Mouse (Mus musculus) kidney, adult 2 months (tissue): ENCODE data around the gene Cnot2. TPM values are rescaled to one million over a fixed set of nuclear protein-coding genes. Genes with fewer than 3 reads are reported as not detected.

Experiments used
- DNase-seq: peaks from one replicate; pipeline ENCODE4 v3.0.0; 2021
- H3K27ac ChIP-seq: fragments of 200-500 bp; 2 replicates; pipeline ENCODE4 v1.5.1; 2012; ENCODE audit warnings: low read depth, low read length, control low read depth, inconsistent platforms; ENCODE audit not compliant: insufficient read depth
- H3K27me3 ChIP-seq: fragments of 200-500 bp; replicated peaks from 2 replicates; pipeline ENCODE4 v1.6.1; 2012; ENCODE audit warnings: mild to moderate bottlenecking, moderate library complexity, low read length, inconsistent platforms; ENCODE audit not compliant: control insufficient read depth, insufficient read depth
- H3K36me3 ChIP-seq: fragments of 200-500 bp; 2 replicates; pipeline ENCODE4 v1.6.1; 2012; ENCODE audit warnings: mild to moderate bottlenecking, moderate library complexity, low read length, inconsistent platforms; ENCODE audit not compliant: control insufficient read depth, insufficient read depth
- H3K4me1 ChIP-seq: fragments of 200-500 bp; 2 replicates; pipeline ENCODE4 v1.6.1; 2011; ENCODE audit warnings: low read length; ENCODE audit not compliant: control insufficient read depth, insufficient read depth
- H3K4me3 ChIP-seq: fragments of 200-500 bp; 2 replicates; pipeline ENCODE4 v1.5.1; 2011; ENCODE audit warnings: mild to moderate bottlenecking, low read depth, low read length, control low read depth; ENCODE audit not compliant: insufficient read depth
- CTCF ChIP-seq: fragments of 200-500 bp; conservative IDR thresholded peaks from 2 replicates; pipeline ENCODE4 v1.5.1; 2011; ENCODE audit warnings: low read depth, mild to moderate bottlenecking, control low read depth, low read length, moderate library complexity, mixed read lengths; ENCODE audit not compliant: insufficient read depth, insufficient read length
- POLR2A ChIP-seq: fragments of 200-500 bp; IDR thresholded peaks from one replicate; pipeline ENCODE4 v1.6.1; 2011; ENCODE audit warnings: low read depth, low read length, control low read depth
- WGBS: fragments of 180-500 bp; shearing (Covaris S2); methylation state at CpG from one replicate; pipeline ENCODE4 v1.1.7; 2018; 5-methylcytosine and 5-hydroxymethylcytosine counted together
- polyA plus RNA-seq: library from polyadenylated mRNA; depleted of rRNA; stranded (reverse); fragments of >200 nt; gene quantifications from 2 replicates; pipeline ENCODE4 v1.2.3, GENCODE M21; 2012

Gene Cnot2
- polyA plus RNA-seq, 1 experiment, result 32.5 TPM

DNA sequence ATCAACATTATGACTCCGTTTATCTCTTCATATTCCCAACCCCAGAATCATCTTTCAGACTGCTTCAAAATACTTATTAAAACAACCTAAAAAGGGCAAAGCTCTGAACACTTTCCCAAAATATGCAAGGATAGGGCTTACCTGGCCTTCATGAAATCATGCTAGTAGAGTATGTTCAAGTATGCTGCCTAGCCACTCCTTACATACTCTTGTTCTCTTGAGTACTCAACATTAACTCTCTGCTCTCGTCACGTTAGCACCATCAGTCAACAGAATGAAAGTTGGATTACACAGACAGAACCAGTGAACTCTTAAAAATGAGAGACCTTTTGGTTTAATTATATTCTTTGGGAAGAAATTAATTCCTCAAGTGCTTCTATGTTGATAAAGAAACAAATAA, 43.8 kb downstream of the Cnot2 start:
- WGBS, result 89% methylated on average over 3 of the region's 3 CpGs
- Histone ChIP-seq H3K27ac (no peak overlapping the region), H3K27me3 (no peaks in the 10 kb centered on the region; the same call in 1 of the 2 replicates), H3K36me3 (no peaks in the 10 kb centered on the region), H3K4me1 (peaks cover 2% of the 10 kb centered on the region; the same call in 1 of the 2 replicates), H3K4me3 (no peak overlapping the region)
- no peak for DNase-seq
- TF ChIP-seq CTCF (no peak), POLR2A (no peak)

DNA sequence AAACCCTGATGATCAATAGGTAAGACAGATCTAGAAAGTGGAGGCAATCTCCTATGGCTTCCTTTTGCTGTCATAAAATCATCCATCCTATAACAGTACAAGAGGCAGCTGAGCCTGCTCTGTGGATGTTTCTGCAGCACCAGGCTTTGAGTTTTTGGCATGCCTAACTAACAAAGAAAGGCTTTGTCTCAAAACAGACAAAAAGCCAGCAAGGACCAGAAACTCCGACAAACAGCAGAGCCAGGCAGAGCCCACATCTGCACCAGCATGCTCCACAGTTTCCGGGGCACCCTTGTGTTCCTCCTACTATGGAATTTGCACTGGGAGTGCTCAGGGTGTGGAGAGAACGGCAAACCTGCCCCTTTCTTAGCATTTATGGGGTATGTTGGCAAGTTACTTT, 47.0 kb downstream of the Cnot2 start:
- H3K4me3 ChIP-seq, result no peak overlapping the region
- no peak overlapping the region for H3K27ac ChIP-seq
- H3K36me3 ChIP-seq, result no peaks in the 10 kb centered on the region
- TF ChIP-seq CTCF (no peak), POLR2A (no peak)
- no peaks in the 10 kb centered on the region for H3K27me3 ChIP-seq
- DNase-seq, result no peak
- WGBS, result 45% methylated on average over 3 of the region's 3 CpGs
- peaks cover 5% of the 10 kb centered on the region; the same call in 1 of the 2 replicates for H3K4me1 ChIP-seq

DNA sequence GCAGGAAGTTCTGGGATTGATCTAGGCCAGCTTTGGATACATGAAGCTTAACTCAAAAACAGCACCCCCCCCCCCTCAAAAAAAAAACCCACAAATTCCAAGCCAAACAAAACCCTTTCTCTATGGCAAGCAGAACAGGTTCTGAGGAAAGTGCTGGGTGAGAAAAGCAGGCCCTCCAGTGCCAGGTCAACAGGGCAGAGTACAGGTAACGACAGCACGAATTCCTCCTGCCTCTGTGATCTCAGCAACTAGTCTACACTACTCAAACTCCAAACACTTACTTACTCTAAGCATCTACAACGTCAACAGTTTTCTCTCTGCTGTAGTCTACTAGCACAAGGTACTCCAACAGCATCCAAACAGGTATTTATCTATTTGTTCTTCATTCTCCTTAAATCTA, 48.8 kb downstream of the Cnot2 start:
- Histone ChIP-seq H3K27me3 (no peaks in the 10 kb centered on the region), H3K4me3 (no peak overlapping the region), H3K4me1 (peaks cover 5% of the 10 kb centered on the region; the same call in 1 of the 2 replicates), H3K27ac (no peak overlapping the region), H3K36me3 (no peaks in the 10 kb centered on the region)
- TF ChIP-seq POLR2A (no peak), CTCF (no peak)
- WGBS, result 41% methylated on average over 3 of the region's 3 CpGs
- peak; percentile 33 for DNase-seq

DNA sequence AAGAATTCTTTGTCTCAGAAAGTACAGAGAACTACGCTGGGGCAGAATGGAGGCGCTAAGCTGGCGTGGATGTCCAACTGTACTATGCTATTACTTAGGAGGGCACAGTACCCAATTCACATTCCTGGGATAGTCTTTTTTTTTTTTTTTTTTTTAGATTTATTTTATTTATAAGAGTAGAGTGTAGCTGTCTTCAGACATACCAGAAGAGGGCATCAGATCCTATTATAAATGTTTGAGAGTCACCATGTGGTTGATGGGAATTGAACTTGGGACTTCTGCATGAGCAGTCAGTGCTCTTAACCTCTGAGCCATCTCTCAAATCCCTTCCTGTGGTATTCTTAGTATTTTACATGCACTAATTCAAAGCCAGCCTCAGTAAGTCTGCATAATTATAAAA, 50.2 kb downstream of the Cnot2 start:
- H3K4me1 ChIP-seq, result peaks cover 2% of the 10 kb centered on the region; the same call in 1 of the 2 replicates
- no peak overlapping the region for H3K27ac ChIP-seq
- H3K36me3 ChIP-seq, result no peaks in the 10 kb centered on the region
- H3K4me3 ChIP-seq, result no peak overlapping the region
- DNase-seq, result peak; percentile 20
- 82% methylated on average over 3 of the region's 3 CpGs for WGBS
- TF ChIP-seq CTCF (no peak), POLR2A (no peak)
- H3K27me3 ChIP-seq, result no peaks in the 10 kb centered on the region

DNA sequence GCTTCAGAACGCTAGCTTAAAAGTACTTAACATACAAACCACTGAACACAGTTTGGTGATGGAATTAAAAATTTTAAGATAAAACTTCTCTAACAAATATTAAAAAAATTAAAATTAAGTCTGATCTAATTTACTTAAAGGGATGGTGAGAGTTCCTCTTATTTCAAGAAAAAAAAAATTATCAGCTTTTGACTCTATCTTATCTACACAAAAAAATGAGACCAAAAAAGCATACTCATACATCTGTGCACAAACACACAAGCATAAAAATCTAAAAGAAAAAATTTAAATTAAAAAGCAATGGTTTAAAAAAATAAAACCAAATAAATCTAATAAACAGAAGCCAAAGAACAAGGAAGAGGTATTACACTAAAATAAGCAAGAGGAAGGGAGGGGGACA, 61.7 kb downstream of the Cnot2 start:
- H3K4me1 ChIP-seq, result no peaks in the 10 kb centered on the region

DNA sequence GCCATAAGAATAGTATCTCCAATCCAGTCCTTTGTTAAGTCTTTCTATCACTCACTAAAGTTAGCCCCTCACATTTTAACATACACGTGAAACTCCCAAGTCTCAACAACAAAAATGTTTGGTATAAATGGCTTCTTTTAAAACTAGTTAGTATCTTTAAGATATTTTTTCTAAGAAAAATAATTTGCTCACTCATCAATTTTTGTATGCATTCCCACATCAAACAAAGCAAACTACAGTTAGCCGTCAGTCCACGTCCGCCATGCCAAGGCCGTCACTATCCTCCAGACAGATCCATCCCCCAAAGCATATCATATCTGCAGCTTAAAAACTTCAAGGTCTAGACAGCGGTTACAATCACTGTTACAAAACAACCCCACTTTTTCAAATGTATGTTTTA, 65.7 kb downstream of the Cnot2 start:
- WGBS, result 95% methylated on average over 6 of the region's 6 CpGs

More for the DNA sequence above, 61.7 kb downstream of the Cnot2 start:
- DNase-seq, result no peak
- Histone ChIP-seq H3K27ac (no peak overlapping the region), H3K36me3 (no peaks in the 10 kb centered on the region), H3K27me3 (no peaks in the 10 kb centered on the region), H3K4me3 (no peak overlapping the region)
- no peak for TF ChIP-seq CTCF
- 82% methylated on average over 1 of the region's 1 CpGs for WGBS

DNA sequence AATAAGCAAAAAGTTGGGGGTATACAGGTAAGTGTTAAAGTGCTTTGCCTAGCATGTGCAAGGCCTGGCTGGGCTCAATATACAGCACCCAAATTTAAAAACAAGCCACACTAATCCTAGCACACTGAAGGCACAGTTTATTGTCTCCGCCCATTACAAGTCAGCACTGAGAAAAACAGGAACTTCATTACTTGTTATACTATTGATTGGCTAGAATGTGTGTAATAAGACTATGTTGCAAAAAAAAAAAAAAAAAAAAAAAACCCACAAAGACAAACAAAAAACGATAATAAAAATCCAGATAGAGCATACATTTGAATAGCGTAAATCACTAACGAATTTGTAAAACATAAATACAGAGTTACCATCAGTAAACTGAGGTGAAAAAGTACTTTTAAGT, 66.2 kb downstream of the Cnot2 start:
- Histone ChIP-seq H3K4me3 (no peak overlapping the region), H3K27ac (no peak overlapping the region), H3K27me3 (no peaks in the 10 kb centered on the region), H3K36me3 (no peaks in the 10 kb centered on the region; the same call in 1 of the 2 replicates), H3K4me1 (no peaks in the 10 kb centered on the region)
- TF ChIP-seq CTCF (no peak), POLR2A (no peak)
- DNase-seq, result no peak
- WGBS, result 93% methylated on average over 4 of the region's 4 CpGs

More for the DNA sequence above, 65.7 kb downstream of the Cnot2 start:
- no peak overlapping the region for H3K27ac ChIP-seq
- DNase-seq, result no peak
- no peaks in the 10 kb centered on the region for H3K27me3 ChIP-seq
- no peak for TF ChIP-seq POLR2A
- TF ChIP-seq CTCF, result no peak
- no peaks in the 10 kb centered on the region for H3K4me1 ChIP-seq
- H3K36me3 ChIP-seq, result no peaks in the 10 kb centered on the region; the same call in 1 of the 2 replicates
- H3K4me3 ChIP-seq, result no peak overlapping the region
